Mouse (Mus musculus) neural tube, embryonic 12.5 days (tissue): Measurements from ENCODE around the gene Tex37. TPM values are rescaled to one million over a fixed set of nuclear protein-coding genes. Genes with fewer than 3 reads are reported as not detected.

Experiments
- ATAC-seq: fragments of 200-750 bp; cut with Nextera tagmentation; 2 replicates; pipeline ENCODE4 v1.8.0; 2017; ENCODE audit warnings: low read depth, mild to moderate bottlenecking, moderate TSS enrichment, moderate library complexity; ENCODE audit not compliant: low FRiP score
- H3K27ac ChIP-seq: fragments of 300-500 bp; sonication (generic); 2 replicates; pipeline ENCODE4 v1.5.1; 2016
- H3K27me3 ChIP-seq: fragments of 300-500 bp; sonication (generic); replicated peaks from 2 replicates; pipeline ENCODE4 v1.6.1; 2016; ENCODE audit warnings: mild to moderate bottlenecking
- H3K36me3 ChIP-seq: fragments of 300-500 bp; sonication (generic); 2 replicates; pipeline ENCODE4 v1.6.1; 2016; ENCODE audit warnings: mild to moderate bottlenecking
- H3K4me1 ChIP-seq: fragments of 300-500 bp; sonication (generic); 2 replicates; pipeline ENCODE4 v1.6.1; 2016
- H3K4me2 ChIP-seq: fragments of 300-500 bp; sonication (generic); replicated peaks from 2 replicates; pipeline ENCODE4 v1.6.1; 2016; ENCODE audit warnings: mild to moderate bottlenecking
- H3K4me3 ChIP-seq: fragments of 300-500 bp; sonication (generic); 2 replicates; pipeline ENCODE4 v1.5.1; 2016
- H3K9ac ChIP-seq: fragments of 300-500 bp; sonication (generic); 2 replicates; pipeline ENCODE4 v1.6.1; 2016; ENCODE audit warnings: mild to moderate bottlenecking
- H3K9me3 ChIP-seq: fragments of 300-500 bp; sonication (generic); 2 replicates; pipeline ENCODE4 v1.6.1; 2016; ENCODE audit warnings: mild to moderate bottlenecking
- WGBS: fragments of 180-500 bp; shearing (Covaris S2); methylation state at CpG from one replicate; pipeline ENCODE4 v1.1.7; 2016; 5-methylcytosine and 5-hydroxymethylcytosine counted together
- polyA plus RNA-seq: library from polyadenylated mRNA; unstranded; fragments of >200 nt; fragmentation: Nextera tagmentation; extraction: Ambion mirVana; gene quantifications from 2 replicates; pipeline ENCODE4 v1.2.1, GENCODE M21; 2016

Gene Tex37
- not detected in 2 replicates for polyA plus RNA-seq

GRCm38 (mm10) chr6:70918827-70919226 is at the start of gene Tex37:
Tex37 (minus strand) TSS chr6:70918927.
- no peak within 1 kb of the TSS for H3K4me3 ChIP-seq
- no peaks in the 10 kb centered on the region for H3K9me3 ChIP-seq
- H3K4me1 ChIP-seq, result peaks cover 8% of the 10 kb centered on the region; the same call in 1 of the 2 replicates
- 86% methylated on average over 3 of the region's 3 CpGs for WGBS
- no peaks in the 10 kb centered on the region for H3K36me3 ChIP-seq
- no peak within 1 kb of the TSS for H3K4me2 ChIP-seq
- ATAC-seq, result no peak
- no peak within 1 kb of the TSS for H3K27ac ChIP-seq
- H3K27me3 ChIP-seq, result no peaks in the 10 kb centered on the region
- no peak within 1 kb of the TSS for H3K9ac ChIP-seq

- H3K27ac ChIP-seq, result no peak overlapping the region
- 71% methylated on average over 4 of the region's 4 CpGs for WGBS
- H3K4me2 ChIP-seq, result no peak overlapping the region
- no peaks in the 10 kb centered on the region for H3K36me3 ChIP-seq
- H3K4me1 ChIP-seq, result peaks cover 8% of the 10 kb centered on the region
- peaks cover 11% of the 10 kb centered on the region for H3K27me3 ChIP-seq
- H3K9ac ChIP-seq, result no peak overlapping the region
- ATAC-seq, result no peak
- H3K9me3 ChIP-seq, result no peaks in the 10 kb centered on the region
- no peak overlapping the region for H3K4me3 ChIP-seq
Observed at GRCm38 (mm10) chr6:70968291-70968690, 49.6 kb upstream of the Tex37 start.

- H3K9me3 ChIP-seq, result no peaks in the 10 kb centered on the region
- ATAC-seq, result 0 out of 2 replicates have a peak, but pooled peaks have one; percentile 39
- WGBS, result 2% methylated on average over 8 of the region's 8 CpGs
- H3K4me2 ChIP-seq, result peak overlapping the region; percentile 54
- peaks cover 13% of the 10 kb centered on the region for H3K27me3 ChIP-seq
- H3K27ac ChIP-seq, result no peak overlapping the region
- peak overlapping the region; percentile 15 for H3K4me3 ChIP-seq
- H3K36me3 ChIP-seq, result no peaks in the 10 kb centered on the region
- H3K4me1 ChIP-seq, result peaks cover 8% of the 10 kb centered on the region
- 0 out of 2 replicates have a peak overlapping the region, but pooled peaks have one; percentile 17 for H3K9ac ChIP-seq
Observed at GRCm38 (mm10) chr6:70967422-70967821, 48.7 kb upstream of the Tex37 start.

GRCm38 (mm10) chr6:70965694-70966093 is 47.0 kb upstream of the Tex37 start:
- peaks cover 13% of the 10 kb centered on the region for H3K27me3 ChIP-seq

GRCm38 (mm10) chr6:70964116-70964830 is 45.5 kb upstream of the Tex37 start:
- Histone ChIP-seq H3K4me1 (peaks cover 8% of the 10 kb centered on the region), H3K9ac (no peak overlapping the region), H3K9me3 (no peaks in the 10 kb centered on the region), H3K4me3 (no peak overlapping the region), H3K27me3 (peaks cover 17% of the 10 kb centered on the region), H3K36me3 (no peaks in the 10 kb centered on the region), H3K4me2 (no peak overlapping the region), H3K27ac (no peak overlapping the region)
- 40% methylated on average over 6 of the region's 6 CpGs for WGBS
- no peak for ATAC-seq

More at GRCm38 (mm10) chr6:70965694-70966093, 47.0 kb upstream of the Tex37 start:
- H3K9ac ChIP-seq, result no peak overlapping the region
- H3K4me2 ChIP-seq, result no peak overlapping the region
- peaks cover 8% of the 10 kb centered on the region for H3K4me1 ChIP-seq
- no peaks in the 10 kb centered on the region for H3K36me3 ChIP-seq
- 28% methylated on average over 7 of the region's 7 CpGs for WGBS
- no peak overlapping the region for H3K27ac ChIP-seq
- no peaks in the 10 kb centered on the region for H3K9me3 ChIP-seq
- H3K4me3 ChIP-seq, result no peak overlapping the region
- ATAC-seq, result no peak

- Histone ChIP-seq H3K27me3 (peaks cover 65% of the 10 kb centered on the region), H3K4me2 (peak overlapping the region; percentile 86; the same call in 1 of the 2 replicates), H3K4me3 (no peak overlapping the region), H3K9me3 (no peaks in the 10 kb centered on the region), H3K36me3 (no peaks in the 10 kb centered on the region), H3K9ac (no peak overlapping the region), H3K27ac (no peak overlapping the region), H3K4me1 (peaks cover 13% of the 10 kb centered on the region)
- 10% methylated on average over 7 of the region's 7 CpGs for WGBS
- ATAC-seq, result no peak
Observed at GRCm38 (mm10) chr6:70957341-70957940, 38.7 kb upstream of the Tex37 start.

GRCm38 (mm10) chr6:70956936-70957335 is 38.2 kb upstream of the Tex37 start:
- H3K36me3 ChIP-seq, result no peaks in the 10 kb centered on the region
- H3K9me3 ChIP-seq, result no peaks in the 10 kb centered on the region
- under 1% methylated on average over 34 of the region's 34 CpGs for WGBS
- no peak overlapping the region for H3K27ac ChIP-seq
- peak overlapping the region; percentile 38 for H3K4me3 ChIP-seq
- H3K9ac ChIP-seq, result peak overlapping the region; percentile 26; the same call in 1 of the 2 replicates
- peaks cover 13% of the 10 kb centered on the region for H3K4me1 ChIP-seq
- H3K4me2 ChIP-seq, result peak overlapping the region; percentile 86
- peaks cover 65% of the 10 kb centered on the region for H3K27me3 ChIP-seq
- ATAC-seq, result no peak

GRCm38 (mm10) chr6:70956285-70956912 is 37.7 kb upstream of the Tex37 start, which contains the start of gene Foxi3:
Foxi3 (plus strand) TSS chr6:70956531.
- H3K36me3 ChIP-seq, result no peaks in the 10 kb centered on the region
- H3K27ac ChIP-seq, result no peak within 1 kb of the TSS
- peak within 1 kb of the TSS; percentile 26; the same call in 1 of the 2 replicates for H3K9ac ChIP-seq
- no peaks in the 10 kb centered on the region for H3K9me3 ChIP-seq
- ATAC-seq, result peak; percentile 64
- H3K4me3 ChIP-seq, result peak within 1 kb of the TSS; percentile 38
- peaks cover 65% of the 10 kb centered on the region for H3K27me3 ChIP-seq
- under 1% methylated on average over 66 of the region's 67 CpGs for WGBS
- peak within 1 kb of the TSS; percentile 86 for H3K4me2 ChIP-seq
- H3K4me1 ChIP-seq, result peaks cover 13% of the 10 kb centered on the region

- Histone ChIP-seq H3K4me3 (peak overlapping the region; percentile 38), H3K27me3 (peaks cover 65% of the 10 kb centered on the region), H3K4me2 (peak overlapping the region; percentile 86), H3K9me3 (no peaks in the 10 kb centered on the region), H3K36me3 (no peaks in the 10 kb centered on the region), H3K4me1 (peaks cover 13% of the 10 kb centered on the region), H3K27ac (no peak overlapping the region), H3K9ac (no peak overlapping the region)
- ATAC-seq, result no peak
- WGBS, result under 1% methylated on average over 12 of the region's 12 CpGs
Observed at GRCm38 (mm10) chr6:70955841-70956240, 37.1 kb upstream of the Tex37 start.

GRCm38 (mm10) chr6:70955291-70955800 is 36.6 kb upstream of the Tex37 start:
- Histone ChIP-seq H3K27me3 (peaks cover 65% of the 10 kb centered on the region), H3K36me3 (no peaks in the 10 kb centered on the region)

GRCm38 (mm10) chr6:70954040-70954439 is 35.3 kb upstream of the Tex37 start:
- H3K9me3 ChIP-seq, result no peaks in the 10 kb centered on the region
- no peak for ATAC-seq
- H3K4me2 ChIP-seq, result no peak overlapping the region
- 9% methylated on average over 6 of the region's 6 CpGs for WGBS
- H3K4me1 ChIP-seq, result peaks cover 13% of the 10 kb centered on the region
- H3K36me3 ChIP-seq, result no peaks in the 10 kb centered on the region
- no peak overlapping the region for H3K9ac ChIP-seq
- no peak overlapping the region for H3K27ac ChIP-seq
- peaks cover 60% of the 10 kb centered on the region for H3K27me3 ChIP-seq
- H3K4me3 ChIP-seq, result no peak overlapping the region

More at GRCm38 (mm10) chr6:70955291-70955800, 36.6 kb upstream of the Tex37 start:
- WGBS, result 3% methylated on average over 14 of the region's 14 CpGs
- ATAC-seq, result no peak
- Histone ChIP-seq H3K4me1 (peaks cover 13% of the 10 kb centered on the region), H3K9me3 (no peaks in the 10 kb centered on the region), H3K4me3 (no peak overlapping the region), H3K27ac (no peak overlapping the region), H3K9ac (no peak overlapping the region), H3K4me2 (no peak overlapping the region)

- Histone ChIP-seq H3K36me3 (no peaks in the 10 kb centered on the region), H3K27ac (no peak overlapping the region), H3K4me1 (peaks cover 13% of the 10 kb centered on the region), H3K4me3 (no peak overlapping the region), H3K9ac (no peak overlapping the region), H3K9me3 (no peaks in the 10 kb centered on the region), H3K4me2 (no peak overlapping the region), H3K27me3 (peaks cover 53% of the 10 kb centered on the region)
- 76% methylated on average over 7 of the region's 7 CpGs for WGBS
- no peak for ATAC-seq
Observed at GRCm38 (mm10) chr6:70953274-70953673, 34.5 kb upstream of the Tex37 start.
